Mouse (Mus musculus): ENCODE results near the gene Ripk1. TPM values are rescaled to one million over a fixed set of nuclear protein-coding genes. Genes with fewer than 3 reads are reported as not detected.

Gene Ripk1
- polyA plus RNA-seq, 1 experiment from 2014 or later: 20.2 TPM

- H3K9me3 ChIP-seq (replicated peaks): no peaks in the 10 kb centered on the region
- peaks cover 11% of the 10 kb centered on the region for H3K27me3 ChIP-seq (replicated peaks)
- H3K4me1 ChIP-seq: peaks cover 14% of the 10 kb centered on the region
- H3K4me3 ChIP-seq: no peak overlapping the region
- no peak for ATAC-seq
- no peak overlapping the region for H3K9ac ChIP-seq
- H3K36me3 ChIP-seq: no peaks in the 10 kb centered on the region
- WGBS (ENCODE audit: insufficient replicate concordance): 77% methylated on average over 4 of the region's 4 CpGs
- no peak overlapping the region for H3K4me2 ChIP-seq
- no peak overlapping the region for H3K27ac ChIP-seq
These were observed 79.8 kb downstream of the Ripk1 start for GRCm38 (mm10) chr13:34081926-34082325.

- Histone ChIP-seq H3K4me1 (peaks cover 7% of the 10 kb centered on the region), H3K27ac (no peak overlapping the region), H3K4me3 (no peak overlapping the region), H3K9ac (no peak overlapping the region), H3K36me3 (no peaks in the 10 kb centered on the region), H3K27me3 (replicated peaks) (peaks cover 11% of the 10 kb centered on the region; the same call in 1 of the 2 replicates), H3K9me3 (replicated peaks) (no peaks in the 10 kb centered on the region), H3K4me2 (no peak overlapping the region)
- no peak for ATAC-seq
- 66% methylated on average over 9 of the region's 9 CpGs for WGBS (ENCODE audit: insufficient replicate concordance)
These were observed 82.0 kb downstream of the Ripk1 start for GRCm38 (mm10) chr13:34084026-34084750.

Other genes with a start within 250 kb of the Ripk1 start
- not detected in 2 replicates for gene Serpinb6e, start 159.0 kb upstream of the Ripk1 start, polyA plus RNA-seq (2016; fragmentation: Nextera tagmentation; extraction: Ambion mirVana)
- not detected in 2 replicates for gene Serpinb6c, start 96.7 kb upstream of the Ripk1 start, polyA plus RNA-seq (2016; fragmentation: Nextera tagmentation; extraction: Ambion mirVana)
- 24.5 and 25.8 TPM in 2 replicates for gene Nqo2, start 37.7 kb upstream of the Ripk1 start, polyA plus RNA-seq (2016; fragmentation: Nextera tagmentation; extraction: Ambion mirVana)
- gene Serpinb6a, start 431 bp downstream of the Ripk1 start, polyA plus RNA-seq (2016; fragmentation: Nextera tagmentation; extraction: Ambion mirVana): 12.7 and 12.9 TPM in 2 replicates
- 29.2 and 29.3 TPM in 2 replicates for gene Bphl, start 35.2 kb downstream of the Ripk1 start, polyA plus RNA-seq (2016; fragmentation: Nextera tagmentation; extraction: Ambion mirVana)
- gene Tubb2a, start 75.6 kb downstream of the Ripk1 start, polyA plus RNA-seq (2016; fragmentation: Nextera tagmentation; extraction: Ambion mirVana): 67.3 and 68.1 TPM in 2 replicates
- 1.6 and 1.9 TPM in 2 replicates for gene Tubb2b, start 128.1 kb downstream of the Ripk1 start, polyA plus RNA-seq (2016; fragmentation: Nextera tagmentation; extraction: Ambion mirVana)
- gene Psmg4, start 160.6 kb downstream of the Ripk1 start, polyA plus RNA-seq (2016; fragmentation: Nextera tagmentation; extraction: Ambion mirVana): 55.2 and 60.4 TPM in 2 replicates

Measured in liver, embryonic 12.5 days (tissue).